Mouse (Mus musculus) ES-Bruce4 (cell line): Measurements from ENCODE around the gene Atg16l1. TPM values are rescaled to one million over a fixed set of nuclear protein-coding genes. Genes with fewer than 3 reads are reported as not detected.
A peak's percentile ranks its signal among the peaks of the same experiment; 100 is the strongest.

Source experiments
- H3K27ac ChIP-seq: 2 replicates; pipeline ENCODE4 v1.5.1; 2012; ENCODE audit warnings: low read length, inconsistent platforms; ENCODE audit not compliant: insufficient read depth
- H3K27me3 ChIP-seq: 2 replicates; pipeline ENCODE4 v1.6.1; 2012; ENCODE audit warnings: mild to moderate bottlenecking, low read length, inconsistent platforms; ENCODE audit not compliant: control insufficient read depth, poor library complexity, insufficient read depth, severe bottlenecking
- H3K36me3 ChIP-seq: 2 replicates; pipeline ENCODE4 v1.6.1; 2012; ENCODE audit warnings: inconsistent platforms, mild to moderate bottlenecking, low read length, moderate library complexity; ENCODE audit not compliant: control insufficient read depth, poor library complexity, insufficient read depth, severe bottlenecking
- H3K4me1 ChIP-seq: one replicate; pipeline ENCODE4 v1.8.1; 2011; ENCODE audit warnings: low read length; ENCODE audit not compliant: control insufficient read depth, insufficient read depth
- H3K4me3 ChIP-seq: 2 replicates; pipeline ENCODE4 v1.5.1; 2011; ENCODE audit warnings: low read depth, mild to moderate bottlenecking, low read length
- H3K9ac ChIP-seq: 2 replicates; pipeline ENCODE4 v1.6.1; 2012; ENCODE audit warnings: low read depth, mild to moderate bottlenecking, inconsistent platforms; ENCODE audit not compliant: poor library complexity, severe bottlenecking
- H3K9me3 ChIP-seq: replicated peaks from 2 replicates; pipeline ENCODE4 v1.6.1; 2012; ENCODE audit warnings: mild to moderate bottlenecking, low read length, inconsistent platforms; ENCODE audit not compliant: control insufficient read depth, poor library complexity, insufficient read depth, severe bottlenecking
- CTCF ChIP-seq: IDR thresholded peaks from one replicate; pipeline ENCODE4 v1.8.1; 2011; ENCODE audit warnings: low read depth, low read length
- EP300 ChIP-seq: IDR thresholded peaks from 2 replicates; pipeline ENCODE4 v1.6.1; 2011; ENCODE audit warnings: low read depth, low read length; ENCODE audit not compliant: insufficient read depth
- POLR2A ChIP-seq: IDR thresholded peaks from one replicate; pipeline ENCODE4 v1.8.1; 2011; ENCODE audit warnings: low read length; ENCODE audit not compliant: insufficient read depth
- polyA plus RNA-seq: library from polyadenylated mRNA; stranded (reverse); fragments of >200 nt; gene quantifications from 2 replicates; pipeline ENCODE4 v1.2.4, GENCODE M21; 2011; ENCODE audit warnings: low read depth; ENCODE audit not compliant: missing spikeins, insufficient read depth, insufficient read length

Atg16l1 gene
- 42.3 and 44.5 TPM in 2 replicates for polyA plus RNA-seq

- H3K4me3 ChIP-seq: peak within 1 kb of the TSS; percentile 93
- peaks cover 26% of the 10 kb centered on the region for H3K36me3 ChIP-seq
- H3K9ac ChIP-seq: peak within 1 kb of the TSS; percentile 95
- H3K4me1 ChIP-seq: no peaks in the 10 kb centered on the region
- no peak within 1 kb of the TSS for H3K27ac ChIP-seq
- no peaks in the 10 kb centered on the region for H3K9me3 ChIP-seq
- TF ChIP-seq EP300 (peak; percentile 53; the same call in 1 of the 2 replicates), CTCF (peak; percentile 59), POLR2A (no peak)
- H3K27me3 ChIP-seq: no peaks in the 10 kb centered on the region
These were observed at the start of gene Atg16l1 for GRCm38 (mm10) chr1:87755641-87756470. Gene Atg16l1, plus strand, starts transcription at chr1:87755870.

- Histone ChIP-seq H3K27me3 (no peaks in the 10 kb centered on the region), H3K9ac (no peak overlapping the region), H3K36me3 (peaks cover 46% of the 10 kb centered on the region), H3K4me3 (no peak overlapping the region), H3K9me3 (peaks cover 4% of the 10 kb centered on the region; the same call in 1 of the 2 replicates), H3K27ac (no peak overlapping the region), H3K4me1 (no peaks in the 10 kb centered on the region)
- TF ChIP-seq CTCF: no peak
- TF ChIP-seq POLR2A: no peak
- TF ChIP-seq EP300: no peak
These were observed 49.3 kb upstream of the Atg16l1 start for GRCm38 (mm10) chr1:87706361-87706760.

- TF ChIP-seq EP300: no peak
- no peak for TF ChIP-seq POLR2A
- TF ChIP-seq CTCF: no peak
- H3K9me3 ChIP-seq: peaks cover 4% of the 10 kb centered on the region; the same call in 1 of the 2 replicates
- no peaks in the 10 kb centered on the region for H3K4me1 ChIP-seq
- no peaks in the 10 kb centered on the region for H3K27me3 ChIP-seq
- no peak overlapping the region for H3K9ac ChIP-seq
- H3K36me3 ChIP-seq: peaks cover 51% of the 10 kb centered on the region
- H3K4me3 ChIP-seq: no peak overlapping the region
- no peak overlapping the region for H3K27ac ChIP-seq
These were observed 46.6 kb upstream of the Atg16l1 start for GRCm38 (mm10) chr1:87709020-87709419.

- no peak overlapping the region for H3K9ac ChIP-seq
- peaks cover 4% of the 10 kb centered on the region; the same call in 1 of the 2 replicates for H3K9me3 ChIP-seq
- no peak overlapping the region for H3K27ac ChIP-seq
- TF ChIP-seq CTCF: no peak
- no peak for TF ChIP-seq POLR2A
- TF ChIP-seq EP300: no peak
- H3K36me3 ChIP-seq: peaks cover 46% of the 10 kb centered on the region
- H3K4me1 ChIP-seq: no peaks in the 10 kb centered on the region
- no peak overlapping the region for H3K4me3 ChIP-seq
- no peaks in the 10 kb centered on the region for H3K27me3 ChIP-seq
These were observed 45.9 kb upstream of the Atg16l1 start for GRCm38 (mm10) chr1:87709661-87710270.

- H3K9me3 ChIP-seq: peaks cover 4% of the 10 kb centered on the region; the same call in 1 of the 2 replicates
- H3K27me3 ChIP-seq: no peaks in the 10 kb centered on the region
- H3K9ac ChIP-seq: no peak overlapping the region
- no peak for TF ChIP-seq CTCF
- TF ChIP-seq POLR2A: no peak
- no peak for TF ChIP-seq EP300
- peaks cover 35% of the 10 kb centered on the region for H3K36me3 ChIP-seq
- no peak overlapping the region for H3K27ac ChIP-seq
- H3K4me3 ChIP-seq: no peak overlapping the region
- no peaks in the 10 kb centered on the region for H3K4me1 ChIP-seq
These were observed 43.6 kb upstream of the Atg16l1 start for GRCm38 (mm10) chr1:87711938-87712613.
